Mouse (Mus musculus): ENCODE results near the gene Xirp1. TPM values are rescaled to one million over a fixed set of nuclear protein-coding genes. Genes with fewer than 3 reads are reported as not detected.

Xirp1 gene
- not detected in 2 replicates for polyA plus RNA-seq (2015; fragmentation: Nextera tagmentation; extraction: Ambion mirVana)

- WGBS, result 88% methylated on average over 18 of the region's 18 CpGs
- H3K9ac ChIP-seq (replicated peaks; ENCODE audit: low read depth, low read length), result no peak within 1 kb of the TSS
- H3K4me3 ChIP-seq (replicated peaks; ENCODE audit: low read length), result no peak within 1 kb of the TSS
- H3K36me3 ChIP-seq (ENCODE audit: control insufficient read depth, insufficient read depth), result no peaks in the 10 kb centered on the region
- peaks cover 9% of the 10 kb centered on the region; the same call in 1 of the 2 replicates for H3K4me1 ChIP-seq (replicated peaks; ENCODE audit: control insufficient read depth, insufficient read depth, low read length)
- no peak for ATAC-seq
- no peaks in the 10 kb centered on the region for H3K9me3 ChIP-seq (ENCODE audit: control insufficient read depth, low read length)
- H3K4me2 ChIP-seq (ENCODE audit: low read length), result no peak within 1 kb of the TSS
- H3K27me3 ChIP-seq (replicated peaks; ENCODE audit: control insufficient read depth, insufficient read depth, low read length), result no peaks in the 10 kb centered on the region
- no peak within 1 kb of the TSS for H3K27ac ChIP-seq (ENCODE audit: low read length)
Measured at GRCm38 (mm10) chr9:120023086-120023811, at the start of gene Xirp1. Gene Xirp1 (minus strand): TSS chr9:120023598.

GRCm38 (mm10) chr9:120073169-120073568, 49.8 kb upstream of the Xirp1 start:
- Histone ChIP-seq H3K27ac (ENCODE audit: low read length) (no peak overlapping the region), H3K4me3 (replicated peaks; ENCODE audit: low read length) (no peak overlapping the region), H3K4me1 (replicated peaks; ENCODE audit: control insufficient read depth, insufficient read depth, low read length) (no peaks in the 10 kb centered on the region), H3K27me3 (replicated peaks; ENCODE audit: control insufficient read depth, insufficient read depth, low read length) (no peaks in the 10 kb centered on the region), H3K4me2 (ENCODE audit: low read length) (no peak overlapping the region), H3K36me3 (ENCODE audit: control insufficient read depth, insufficient read depth) (no peaks in the 10 kb centered on the region), H3K9ac (replicated peaks; ENCODE audit: low read depth, low read length) (no peak overlapping the region), H3K9me3 (ENCODE audit: control insufficient read depth, low read length) (no peaks in the 10 kb centered on the region)
- no peak for ATAC-seq
- 16% methylated on average over 3 of the region's 3 CpGs for WGBS

DNA sequence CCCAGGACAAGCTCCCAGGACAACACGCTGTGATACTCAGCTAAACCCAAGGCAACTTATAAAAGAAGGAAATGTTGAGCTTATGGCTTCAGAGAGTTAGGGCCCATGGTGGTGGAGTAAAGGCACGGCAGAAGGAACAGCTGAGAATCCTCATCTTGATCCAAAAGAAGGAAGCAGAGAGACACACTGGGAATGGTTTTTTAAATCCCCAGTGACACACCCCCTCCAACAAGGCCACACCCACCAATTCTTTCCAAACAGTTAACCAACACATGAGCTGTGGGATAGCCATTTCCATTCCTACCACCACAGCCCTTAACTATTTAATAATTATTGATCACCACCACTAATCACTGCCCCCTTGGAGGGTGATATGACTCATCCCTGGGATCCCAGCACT, 47.9 kb upstream of the Xirp1 start:
- Histone ChIP-seq H3K27ac (ENCODE audit: low read length) (no peak overlapping the region), H3K36me3 (ENCODE audit: control insufficient read depth, insufficient read depth) (no peaks in the 10 kb centered on the region), H3K4me1 (replicated peaks; ENCODE audit: control insufficient read depth, insufficient read depth, low read length) (no peaks in the 10 kb centered on the region), H3K4me3 (replicated peaks; ENCODE audit: low read length) (no peak overlapping the region), H3K9ac (replicated peaks; ENCODE audit: low read depth, low read length) (no peak overlapping the region), H3K4me2 (ENCODE audit: low read length) (no peak overlapping the region), H3K27me3 (replicated peaks; ENCODE audit: control insufficient read depth, insufficient read depth, low read length) (no peaks in the 10 kb centered on the region), H3K9me3 (ENCODE audit: control insufficient read depth, low read length) (no peaks in the 10 kb centered on the region)
- ATAC-seq, result no peak
- 80% methylated on average over 2 of the region's 2 CpGs for WGBS

DNA sequence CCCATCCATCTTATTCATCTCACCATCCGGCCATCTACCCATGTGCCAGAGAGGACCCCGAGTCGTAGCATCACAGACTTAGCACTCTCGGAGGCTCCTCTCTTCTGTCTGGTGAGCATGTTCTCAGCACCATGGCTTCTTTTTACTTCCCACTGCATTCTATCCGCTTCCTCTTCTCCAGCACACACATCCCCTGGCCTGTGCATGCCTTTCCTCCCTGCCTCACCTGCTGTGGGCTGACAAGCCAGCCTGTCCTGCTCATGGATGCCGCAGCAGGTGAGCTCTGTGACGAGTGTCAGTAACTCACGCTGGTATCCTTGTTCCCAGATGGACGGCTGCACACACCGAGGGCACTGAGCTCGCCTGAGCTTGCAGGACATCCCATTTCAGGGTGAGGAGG, 46.4 kb upstream of the Xirp1 start, which contains the start of gene Cx3cr1:
Gene Cx3cr1, minus strand, starts transcription at position 101 of the 400 bp plus-strand sequence.
- H3K36me3 ChIP-seq (ENCODE audit: control insufficient read depth, insufficient read depth), result no peaks in the 10 kb centered on the region
- H3K4me1 ChIP-seq (replicated peaks; ENCODE audit: control insufficient read depth, insufficient read depth, low read length), result no peaks in the 10 kb centered on the region
- H3K4me3 ChIP-seq (replicated peaks; ENCODE audit: low read length), result no peak within 1 kb of the TSS
- no peak within 1 kb of the TSS for H3K27ac ChIP-seq (ENCODE audit: low read length)
- no peak for ATAC-seq
- no peak within 1 kb of the TSS for H3K9ac ChIP-seq (replicated peaks; ENCODE audit: low read depth, low read length)
- H3K9me3 ChIP-seq (ENCODE audit: control insufficient read depth, low read length), result no peaks in the 10 kb centered on the region
- no peak within 1 kb of the TSS for H3K4me2 ChIP-seq (ENCODE audit: low read length)
- no peaks in the 10 kb centered on the region for H3K27me3 ChIP-seq (replicated peaks; ENCODE audit: control insufficient read depth, insufficient read depth, low read length)
- 87% methylated on average over 11 of the region's 11 CpGs for WGBS

GRCm38 (mm10) chr9:120068047-120068446, 44.6 kb upstream of the Xirp1 start:
- WGBS, result 70% methylated on average over 10 of the region's 10 CpGs
- H3K4me1 ChIP-seq (replicated peaks; ENCODE audit: control insufficient read depth, insufficient read depth, low read length), result no peaks in the 10 kb centered on the region
- no peak for ATAC-seq
- H3K27ac ChIP-seq (ENCODE audit: low read length), result no peak overlapping the region
- no peak overlapping the region for H3K9ac ChIP-seq (replicated peaks; ENCODE audit: low read depth, low read length)
- H3K27me3 ChIP-seq (replicated peaks; ENCODE audit: control insufficient read depth, insufficient read depth, low read length), result no peaks in the 10 kb centered on the region
- no peaks in the 10 kb centered on the region for H3K36me3 ChIP-seq (ENCODE audit: control insufficient read depth, insufficient read depth)
- H3K4me2 ChIP-seq (ENCODE audit: low read length), result no peak overlapping the region
- no peak overlapping the region for H3K4me3 ChIP-seq (replicated peaks; ENCODE audit: low read length)
- H3K9me3 ChIP-seq (ENCODE audit: control insufficient read depth, low read length), result no peaks in the 10 kb centered on the region

DNA sequence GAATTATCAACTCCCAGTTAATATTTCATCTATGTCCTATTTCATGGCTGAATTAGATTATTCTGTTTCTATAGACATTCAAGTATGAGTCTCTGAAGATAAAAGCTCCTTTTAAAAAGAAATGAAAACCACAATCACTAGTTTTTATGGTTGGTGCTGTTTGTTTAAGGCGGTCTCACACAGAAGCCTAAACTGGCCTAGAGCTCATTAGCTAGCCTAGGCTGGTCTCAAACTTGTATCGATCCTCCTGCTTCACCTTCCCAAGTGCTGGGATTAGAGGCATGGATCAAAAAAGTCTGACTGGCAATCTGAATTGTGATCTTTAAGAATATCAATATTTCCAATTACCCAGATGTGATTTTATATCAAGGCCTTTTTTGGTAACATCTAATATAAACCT, 44.2 kb upstream of the Xirp1 start:
- no peak for ATAC-seq
- H3K27me3 ChIP-seq (replicated peaks; ENCODE audit: control insufficient read depth, insufficient read depth, low read length), result no peaks in the 10 kb centered on the region

DNA sequence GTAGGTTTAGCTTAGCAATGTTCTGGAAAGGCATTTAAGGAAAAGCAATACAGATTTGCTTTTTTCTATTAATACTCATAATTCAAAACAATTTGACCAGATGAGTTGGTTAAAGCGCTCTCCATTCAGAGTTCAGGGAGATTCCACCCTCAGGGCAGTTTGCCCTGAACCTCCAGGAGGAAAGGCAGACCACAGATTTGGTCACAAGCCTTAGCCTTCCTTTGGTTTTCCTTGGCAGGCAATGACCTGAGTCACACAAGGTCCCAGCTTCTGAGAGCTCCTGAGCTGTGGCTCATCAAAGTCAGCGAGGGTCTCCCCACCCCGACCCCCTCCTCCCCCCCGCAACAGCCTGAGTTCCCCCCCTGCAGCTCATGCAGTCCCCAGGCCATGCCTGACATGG, 40.9 kb upstream of the Xirp1 start:
- no peak overlapping the region for H3K27ac ChIP-seq (ENCODE audit: low read length)
- H3K9ac ChIP-seq (replicated peaks; ENCODE audit: low read depth, low read length), result no peak overlapping the region
- 86% methylated on average over 4 of the region's 4 CpGs for WGBS
- H3K4me1 ChIP-seq (replicated peaks; ENCODE audit: control insufficient read depth, insufficient read depth, low read length), result no peaks in the 10 kb centered on the region
- no peak overlapping the region for H3K4me3 ChIP-seq (replicated peaks; ENCODE audit: low read length)
- H3K4me2 ChIP-seq (ENCODE audit: low read length), result no peak overlapping the region
- ATAC-seq, result no peak
- no peaks in the 10 kb centered on the region for H3K36me3 ChIP-seq (ENCODE audit: control insufficient read depth, insufficient read depth)
- no peaks in the 10 kb centered on the region for H3K27me3 ChIP-seq (replicated peaks; ENCODE audit: control insufficient read depth, insufficient read depth, low read length)
- H3K9me3 ChIP-seq (ENCODE audit: control insufficient read depth, low read length), result no peaks in the 10 kb centered on the region

More for the DNA sequence above, 44.2 kb upstream of the Xirp1 start:
- 79% methylated on average over 2 of the region's 2 CpGs for WGBS
- no peaks in the 10 kb centered on the region for H3K4me1 ChIP-seq (replicated peaks; ENCODE audit: control insufficient read depth, insufficient read depth, low read length)
- no peaks in the 10 kb centered on the region for H3K36me3 ChIP-seq (ENCODE audit: control insufficient read depth, insufficient read depth)
- no peak overlapping the region for H3K4me3 ChIP-seq (replicated peaks; ENCODE audit: low read length)
- H3K27ac ChIP-seq (ENCODE audit: low read length), result no peak overlapping the region
- no peak overlapping the region for H3K4me2 ChIP-seq (ENCODE audit: low read length)
- no peak overlapping the region for H3K9ac ChIP-seq (replicated peaks; ENCODE audit: low read depth, low read length)
- H3K9me3 ChIP-seq (ENCODE audit: control insufficient read depth, low read length), result no peaks in the 10 kb centered on the region

- 70% methylated on average over 3 of the region's 3 CpGs for WGBS
- H3K27me3 ChIP-seq (replicated peaks; ENCODE audit: control insufficient read depth, insufficient read depth, low read length), result no peaks in the 10 kb centered on the region
- H3K4me3 ChIP-seq (replicated peaks; ENCODE audit: low read length), result no peak overlapping the region
- H3K27ac ChIP-seq (ENCODE audit: low read length), result no peak overlapping the region
- no peaks in the 10 kb centered on the region for H3K9me3 ChIP-seq (ENCODE audit: control insufficient read depth, low read length)
- no peak for ATAC-seq
- H3K36me3 ChIP-seq (ENCODE audit: control insufficient read depth, insufficient read depth), result no peaks in the 10 kb centered on the region
- H3K4me2 ChIP-seq (ENCODE audit: low read length), result no peak overlapping the region
- no peak overlapping the region for H3K9ac ChIP-seq (replicated peaks; ENCODE audit: low read depth, low read length)
- H3K4me1 ChIP-seq (replicated peaks; ENCODE audit: control insufficient read depth, insufficient read depth, low read length), result no peaks in the 10 kb centered on the region
Measured at GRCm38 (mm10) chr9:120058730-120059129, 35.3 kb upstream of the Xirp1 start.

GRCm38 (mm10) chr9:120056201-120056600, 32.8 kb upstream of the Xirp1 start:
- no peaks in the 10 kb centered on the region for H3K4me1 ChIP-seq (replicated peaks; ENCODE audit: control insufficient read depth, insufficient read depth, low read length)
- 82% methylated on average over 9 of the region's 9 CpGs for WGBS
- H3K27ac ChIP-seq (ENCODE audit: low read length), result no peak overlapping the region
- H3K9me3 ChIP-seq (ENCODE audit: control insufficient read depth, low read length), result no peaks in the 10 kb centered on the region
- no peak overlapping the region for H3K4me2 ChIP-seq (ENCODE audit: low read length)
- H3K36me3 ChIP-seq (ENCODE audit: control insufficient read depth, insufficient read depth), result no peaks in the 10 kb centered on the region
- no peaks in the 10 kb centered on the region for H3K27me3 ChIP-seq (replicated peaks; ENCODE audit: control insufficient read depth, insufficient read depth, low read length)
- ATAC-seq, result no peak
- no peak overlapping the region for H3K4me3 ChIP-seq (replicated peaks; ENCODE audit: low read length)
- no peak overlapping the region for H3K9ac ChIP-seq (replicated peaks; ENCODE audit: low read depth, low read length)
